In genomic region chr14:62118542-62118953, GRCm38 (mm10) we compare ENCODE assay signal across 14 mouse cellular contexts.
DNase-seq lines count a peak whose midpoint lies in the region; ATAC-seq and TF ChIP-seq lines count a peak whose summit lies in the region.
"Had no signal": no experiment of that assay in that cellular context is flagged by ENCODE, and none has a peak within 500 bp of the region (broad histone marks: within the 10 kb centered on the region; RNA-seq: fewer than 3 reads in every experiment).

No protein-coding gene starts in this region.

- H3K4me2 ChIP-seq in liver, embryonic 11.5 days: no peak overlapping the region
- H3K4me2 ChIP-seq: heart, embryonic 15.5 days had no signal

- no peak for ATAC-seq in liver, embryonic 11.5 days (replicated peaks; ENCODE audit: low FRiP score)

- no peak overlapping the region for H3K9ac ChIP-seq in MEL (ENCODE audit: control insufficient read depth, low read depth, low read length, poor library complexity, severe bottlenecking)
- no peak overlapping the region for H3K9ac ChIP-seq in liver, embryonic 11.5 days (ENCODE audit: low read depth, low read length)
- H3K9ac ChIP-seq: heart, embryonic 15.5 days; liver, embryonic 14.5 days had no signal

- 38% methylated on average over 2 of the region's 2 CpGs for WGBS in liver, embryonic 11.5 days

- peak; percentile 55 for DNase-seq in kidney, postnatal 14 days
- no peak for DNase-seq in kidney, adult 11 months
- DNase-seq in MEL (ENCODE audit: low read depth, low spot score): peak; percentile 6
- DNase-seq in adrenal gland, postnatal 10 days: peak; percentile 62
- peak; percentile 75 for DNase-seq in lung, postnatal 10 days
- DNase-seq in liver, embryonic 11.5 days (ENCODE audit: low spot score): no peak
- DNase-seq in cerebellum, adult 18-20 months: no peak
- no peak for DNase-seq in layer of hippocampus, adult 11-12 months (ENCODE audit: low spot score)
- DNase-seq: gastrocnemius, postnatal 25 days had no signal

- H3K4me1 ChIP-seq in MEL (ENCODE audit: control insufficient read depth in 1 of 2, insufficient read depth in 2 of 2, low read length in 2 of 2): no peaks in the 10 kb centered on the region
- H3K4me1 ChIP-seq in liver, embryonic 11.5 days (replicated peaks; ENCODE audit: control insufficient read depth, insufficient read depth, low read length): no peaks in the 10 kb centered on the region
- H3K4me1 ChIP-seq: heart, embryonic 15.5 days had no signal

- no peaks in the 10 kb centered on the region for H3K27me3 ChIP-seq in MEL (ENCODE audit: control insufficient read depth in 1 of 2, insufficient read depth in 2 of 2, low read length in 2 of 2)
- no peaks in the 10 kb centered on the region for H3K27me3 ChIP-seq in liver, embryonic 11.5 days (replicated peaks; ENCODE audit: control insufficient read depth, insufficient read depth, low read length)
- H3K27me3 ChIP-seq: heart, embryonic 15.5 days had no signal

- no peak overlapping the region for H3K4me3 ChIP-seq in MEL (ENCODE audit: control insufficient read depth in 1 of 2, insufficient read depth in 1 of 2, low read depth in 2 of 2, low read length in 2 of 2)
- H3K4me3 ChIP-seq in liver, embryonic 11.5 days (ENCODE audit: low read depth, low read length): no peak overlapping the region
- H3K4me3 ChIP-seq: erythroblast, embryonic 14.5 days; heart, embryonic 15.5 days; midbrain, embryonic 10.5 days; myocyte had no signal

- no peaks in the 10 kb centered on the region for H3K36me3 ChIP-seq in MEL (ENCODE audit: control insufficient read depth in 1 of 2, insufficient read depth in 2 of 2, low read length in 2 of 2)
- H3K36me3 ChIP-seq in liver, embryonic 11.5 days (ENCODE audit: control insufficient read depth, insufficient read depth, low read length): no peaks in the 10 kb centered on the region
- H3K36me3 ChIP-seq: heart, embryonic 15.5 days; midbrain, embryonic 10.5 days had no signal

- no peaks in the 10 kb centered on the region for H3K79me2 ChIP-seq in MEL (ENCODE audit: control insufficient read depth, insufficient read depth, low read length, poor library complexity)

- no peak for TF ChIP-seq POLR2A in MEL (IDR thresholded peaks at IDR 0.05; ENCODE audit: control insufficient read depth in 1 of 2, insufficient read depth in 1 of 2, low read depth in 1 of 2, low read length in 2 of 2, poor library complexity in 1 of 2)

- no peak for TF ChIP-seq EP300 in MEL (IDR thresholded peaks at IDR 0.05; ENCODE audit: low read depth in 1 of 2, low read length in 2 of 2)

- no peak overlapping the region for H3K27ac ChIP-seq in MEL (ENCODE audit: control insufficient read depth, low read depth, low read length)
- no peak overlapping the region for H3K27ac ChIP-seq in liver, embryonic 11.5 days (ENCODE audit: low read depth, low read length)
- H3K27ac ChIP-seq: heart, embryonic 15.5 days; liver, embryonic 14.5 days; midbrain, embryonic 10.5 days had no signal

- H3K9me3 ChIP-seq in MEL (replicated peaks; ENCODE audit: insufficient read depth, low read length): no peaks in the 10 kb centered on the region
- no peaks in the 10 kb centered on the region for H3K9me3 ChIP-seq in liver, embryonic 11.5 days (ENCODE audit: control insufficient read depth, low read length)
- H3K9me3 ChIP-seq: heart, embryonic 15.5 days; midbrain, embryonic 10.5 days had no signal

- no peak for TF ChIP-seq RAD21 in MEL (IDR thresholded peaks at IDR 0.05; ENCODE audit: low read depth, low read length)

- no peak for TF ChIP-seq CTCF in MEL (IDR thresholded peaks at IDR 0.05 in 2 of 3, conservative IDR thresholded peaks at IDR 0.05 in 1 of 3; ENCODE audit: control insufficient read depth in 1 of 3, insufficient read depth in 1 of 3, low read depth in 2 of 3, low read length in 3 of 3, poor library complexity in 1 of 3, severe bottlenecking in 1 of 3)

TF ChIP-seq in MEL, 35 proteins besides CTCF, POLR2A, EP300 and RAD21:
- no peak for TF ChIP-seq ZMIZ1 (IDR thresholded peaks at IDR 0.05; ENCODE audit: low read depth, low read length)
- TF ChIP-seq MAZ (IDR thresholded peaks at IDR 0.05; ENCODE audit: low read depth, low read length): no peak
- no peak for TF ChIP-seq SIN3A (IDR thresholded peaks at IDR 0.05; ENCODE audit: low read length)
- no peak for TF ChIP-seq USF1 (IDR thresholded peaks at IDR 0.05; ENCODE audit: low read depth, low read length)
- TF ChIP-seq POLR2AphosphoS2 (IDR thresholded peaks at IDR 0.05; ENCODE audit: low read length): no peak
- TF ChIP-seq ZNF384 (IDR thresholded peaks at IDR 0.05; ENCODE audit: low read depth, low read length): no peak
- TF ChIP-seq ELF1 (IDR thresholded peaks at IDR 0.05; ENCODE audit: low read depth, low read length): no peak
- no peak for TF ChIP-seq NELFE (IDR thresholded peaks at IDR 0.05; ENCODE audit: low read depth, low read length)
- TF ChIP-seq E2F4 (IDR thresholded peaks at IDR 0.05; ENCODE audit: borderline replicate concordance, low read depth, low read length): no peak
- no peak for TF ChIP-seq MEF2A (IDR thresholded peaks at IDR 0.05; ENCODE audit: extremely low read depth, insufficient replicate concordance, low read depth, low read length, poor library complexity, severe bottlenecking)
- no peak for TF ChIP-seq ETS1 (IDR thresholded peaks at IDR 0.05; ENCODE audit: low read depth, low read length)
- TF ChIP-seq GATA1 (IDR thresholded peaks at IDR 0.05; ENCODE audit: low read depth, low read length): no peak
- TF ChIP-seq MYC (IDR thresholded peaks at IDR 0.05; ENCODE audit: low read depth, low read length): no peak

Comparison
In these comparisons a context has a peak if more than half of its experiments do, and no peak if none do; other contexts are left out.
1. DNase-seq: peak in kidney, postnatal 14 days (single experiment), MEL (single experiment), adrenal gland, postnatal 10 days (single experiment) and lung, postnatal 10 days (single experiment); none in kidney, adult 11 months (single experiment), liver, embryonic 11.5 days (single experiment), cerebellum, adult 18-20 months (0 of 2) and layer of hippocampus, adult 11-12 months (single experiment).